Mouse (Mus musculus) heart, embryonic 12.5 days (tissue): Measurements from ENCODE around the gene Orai1. TPM values are rescaled to one million over a fixed set of nuclear protein-coding genes. Genes with fewer than 3 reads are reported as not detected.
A peak's percentile ranks its signal among the peaks of the same experiment; 100 is the strongest.

Experiments used
- ATAC-seq: fragments of 200-750 bp; cut with Nextera tagmentation; 2 replicates; pipeline ENCODE4 v1.8.0; 2017; ENCODE audit warnings: moderate TSS enrichment, moderate library complexity; ENCODE audit not compliant: insufficient number of reproducible peaks, low FRiP score
- H3K27ac ChIP-seq: fragments of 300-500 bp; sonication (generic); 2 replicates; pipeline ENCODE4 v1.5.1; 2016; ENCODE audit warnings: mild to moderate bottlenecking, moderate library complexity; ENCODE audit not compliant: poor library complexity, severe bottlenecking
- H3K27me3 ChIP-seq: fragments of 300-500 bp; sonication (generic); replicated peaks from 2 replicates; pipeline ENCODE4 v1.6.1; 2016; ENCODE audit warnings: mild to moderate bottlenecking, moderate library complexity
- H3K36me3 ChIP-seq: fragments of 300-500 bp; sonication (generic); 2 replicates; pipeline ENCODE4 v1.6.1; 2016; ENCODE audit warnings: mild to moderate bottlenecking, moderate library complexity
- H3K4me1 ChIP-seq: fragments of 300-500 bp; sonication (generic); replicated peaks from 2 replicates; pipeline ENCODE4 v1.6.1; 2016; ENCODE audit warnings: mild to moderate bottlenecking
- H3K4me2 ChIP-seq: fragments of 300-500 bp; sonication (generic); 2 replicates; pipeline ENCODE4 v1.6.1; 2016; ENCODE audit warnings: mild to moderate bottlenecking, moderate library complexity
- H3K4me3 ChIP-seq: fragments of 300-500 bp; sonication (generic); 2 replicates; pipeline ENCODE4 v1.5.1; 2016; ENCODE audit warnings: mild to moderate bottlenecking
- H3K9ac ChIP-seq: fragments of 300-500 bp; sonication (generic); 2 replicates; pipeline ENCODE4 v1.6.1; 2016; ENCODE audit warnings: mild to moderate bottlenecking, moderate library complexity
- H3K9me3 ChIP-seq: fragments of 300-500 bp; sonication (generic); replicated peaks from 2 replicates; pipeline ENCODE4 v1.6.1; 2016; ENCODE audit warnings: mild to moderate bottlenecking, moderate library complexity
- WGBS: fragments of 180-500 bp; shearing (Covaris S2); methylation state at CpG from one replicate; pipeline ENCODE4 v1.1.7; 2016; 5-methylcytosine and 5-hydroxymethylcytosine counted together
- polyA plus RNA-seq: library from polyadenylated mRNA; unstranded; fragments of >200 nt; fragmentation: Nextera tagmentation; extraction: Ambion mirVana; gene quantifications from 2 replicates; pipeline ENCODE4 v1.2.1, GENCODE M21; 2016

Orai1 gene
- polyA plus RNA-seq, 1 experiment from 2014 or later, result 22.8 TPM

DNA sequence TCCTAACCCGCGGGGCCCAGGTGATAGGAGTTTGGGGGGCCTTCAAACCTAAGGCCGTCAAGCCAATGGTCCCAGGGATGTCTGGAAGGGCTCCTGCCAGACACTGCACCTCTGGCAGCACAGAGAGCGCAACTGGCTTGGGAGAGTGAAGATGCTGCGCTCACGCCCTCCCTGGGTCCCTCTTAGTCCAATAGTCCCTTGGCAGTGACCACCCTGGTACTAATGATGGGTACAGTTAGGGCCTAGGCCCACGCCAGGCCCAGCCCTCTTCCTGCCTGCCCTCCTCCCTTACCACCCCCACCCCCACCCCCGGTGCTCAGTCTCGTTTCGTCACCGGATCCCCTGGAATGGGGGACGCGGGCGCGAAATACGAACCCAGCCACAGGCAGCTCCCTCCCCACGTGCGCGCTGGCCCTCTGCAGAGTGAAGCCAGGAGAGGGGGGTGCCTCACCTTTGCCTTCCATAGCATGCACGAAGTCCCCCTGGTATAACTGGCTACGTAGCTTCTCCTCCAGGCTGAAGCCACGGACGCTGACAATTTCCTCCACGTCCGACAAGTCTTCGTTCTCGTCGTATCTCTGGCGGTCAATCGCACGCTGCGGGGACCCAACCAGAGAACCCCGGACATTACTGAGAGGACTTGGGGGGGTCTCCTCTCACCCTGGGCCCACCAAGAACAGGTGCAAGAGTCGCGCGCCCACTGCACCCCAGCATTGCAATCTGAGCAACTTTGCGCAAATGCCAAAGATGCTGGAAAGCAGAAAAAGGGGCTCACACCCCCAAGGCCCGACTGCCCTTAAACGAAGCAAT, 27.5 kb upstream of the Orai1 start:
- Histone ChIP-seq H3K9ac (peak overlapping the region; percentile 86), H3K4me3 (peak overlapping the region; percentile 70), H3K9me3 (no peaks in the 10 kb centered on the region), H3K27ac (peak overlapping the region; percentile 92; the same call in 1 of the 2 replicates), H3K4me2 (peak overlapping the region; percentile 100), H3K27me3 (no peaks in the 10 kb centered on the region), H3K36me3 (0 out of 2 replicates have a peak, but pooled peaks cover 2% of the 10 kb centered on the region), H3K4me1 (peaks cover 50% of the 10 kb centered on the region)
- no peak for ATAC-seq
- 3% methylated on average over 39 of the region's 39 CpGs for WGBS

DNA sequence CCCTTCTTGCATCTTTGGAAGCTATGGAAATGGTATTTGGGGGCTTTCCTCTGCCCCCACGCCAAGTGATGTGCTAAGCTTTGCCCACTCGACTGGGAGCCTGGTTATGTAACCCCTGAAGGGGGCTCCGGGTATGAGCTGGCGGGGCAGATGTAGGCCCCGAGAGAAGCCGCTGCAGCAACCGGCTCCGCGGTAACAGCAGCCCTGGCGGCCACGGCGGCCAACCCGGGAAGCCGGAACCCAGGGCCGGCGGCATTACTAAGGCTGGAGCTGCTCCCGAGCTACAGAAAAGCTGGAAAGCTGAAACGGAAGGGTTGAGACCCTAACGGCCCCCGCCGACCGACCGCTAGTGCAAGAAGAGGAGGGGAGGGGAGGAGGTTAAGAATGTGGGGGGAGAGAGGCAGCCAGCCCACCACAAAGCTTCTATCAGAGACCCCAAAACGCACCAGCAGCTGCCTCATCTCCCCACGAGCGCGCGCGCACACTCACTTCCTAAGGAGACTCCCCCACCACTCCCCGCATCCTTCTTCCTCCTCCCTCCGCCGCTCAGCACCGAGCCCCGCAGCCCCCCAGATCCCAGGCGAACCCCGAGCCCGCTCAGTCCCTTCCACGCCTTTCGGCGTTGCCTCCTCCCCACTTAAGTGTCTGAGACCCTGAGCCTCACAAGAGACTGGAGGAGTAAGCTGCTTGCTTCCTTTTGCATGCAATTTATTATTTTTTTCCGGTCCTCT, 26.7 kb upstream of the Orai1 start:
- no peaks in the 10 kb centered on the region for H3K36me3 ChIP-seq
- peak overlapping the region; percentile 86 for H3K9ac ChIP-seq
- peak overlapping the region; percentile 92 for H3K27ac ChIP-seq
- H3K27me3 ChIP-seq, result no peaks in the 10 kb centered on the region
- H3K4me1 ChIP-seq, result peaks cover 56% of the 10 kb centered on the region
- WGBS, result 0% methylated on average over 41 of the region's 41 CpGs
- ATAC-seq, result no peak
- peak overlapping the region; percentile 70 for H3K4me3 ChIP-seq
- no peaks in the 10 kb centered on the region for H3K9me3 ChIP-seq
- peak overlapping the region; percentile 100 for H3K4me2 ChIP-seq

DNA sequence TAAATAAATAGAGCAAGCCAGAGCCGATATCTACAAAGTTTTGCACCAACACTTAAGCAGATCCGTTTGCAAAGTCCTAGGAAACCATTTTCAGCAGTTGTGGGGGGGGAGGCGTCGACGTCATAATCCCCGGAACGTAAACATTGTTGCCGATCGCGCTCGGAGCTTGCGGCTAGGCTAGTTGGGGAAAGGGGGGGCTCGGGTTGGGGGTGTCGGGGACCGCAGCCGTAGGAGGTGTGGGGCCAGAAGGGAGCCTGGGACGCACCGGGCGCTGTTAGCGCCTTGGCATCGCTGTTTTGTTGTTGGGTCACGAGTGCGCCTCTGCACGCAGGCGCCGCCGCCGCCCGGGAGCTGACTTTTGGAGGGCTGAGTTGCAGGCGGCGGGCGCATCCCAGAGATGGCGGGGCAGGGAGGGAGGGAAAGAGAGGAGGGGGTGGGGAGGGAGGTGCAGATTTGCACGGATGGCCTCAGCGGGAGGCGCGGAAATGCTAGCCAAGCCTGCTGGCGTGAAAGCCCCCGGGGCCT, 25.8 kb upstream of the Orai1 start:
- peak overlapping the region; percentile 100 for H3K4me2 ChIP-seq
- H3K4me3 ChIP-seq, result peak overlapping the region; percentile 70
- no peaks in the 10 kb centered on the region for H3K27me3 ChIP-seq
- H3K9ac ChIP-seq, result peak overlapping the region; percentile 86
- no peaks in the 10 kb centered on the region for H3K36me3 ChIP-seq
- H3K27ac ChIP-seq, result peak overlapping the region; percentile 92
- WGBS, result 0% methylated on average over 35 of the region's 39 CpGs
- peaks cover 57% of the 10 kb centered on the region for H3K4me1 ChIP-seq
- no peaks in the 10 kb centered on the region for H3K9me3 ChIP-seq
- ATAC-seq, result peak; percentile 60

DNA sequence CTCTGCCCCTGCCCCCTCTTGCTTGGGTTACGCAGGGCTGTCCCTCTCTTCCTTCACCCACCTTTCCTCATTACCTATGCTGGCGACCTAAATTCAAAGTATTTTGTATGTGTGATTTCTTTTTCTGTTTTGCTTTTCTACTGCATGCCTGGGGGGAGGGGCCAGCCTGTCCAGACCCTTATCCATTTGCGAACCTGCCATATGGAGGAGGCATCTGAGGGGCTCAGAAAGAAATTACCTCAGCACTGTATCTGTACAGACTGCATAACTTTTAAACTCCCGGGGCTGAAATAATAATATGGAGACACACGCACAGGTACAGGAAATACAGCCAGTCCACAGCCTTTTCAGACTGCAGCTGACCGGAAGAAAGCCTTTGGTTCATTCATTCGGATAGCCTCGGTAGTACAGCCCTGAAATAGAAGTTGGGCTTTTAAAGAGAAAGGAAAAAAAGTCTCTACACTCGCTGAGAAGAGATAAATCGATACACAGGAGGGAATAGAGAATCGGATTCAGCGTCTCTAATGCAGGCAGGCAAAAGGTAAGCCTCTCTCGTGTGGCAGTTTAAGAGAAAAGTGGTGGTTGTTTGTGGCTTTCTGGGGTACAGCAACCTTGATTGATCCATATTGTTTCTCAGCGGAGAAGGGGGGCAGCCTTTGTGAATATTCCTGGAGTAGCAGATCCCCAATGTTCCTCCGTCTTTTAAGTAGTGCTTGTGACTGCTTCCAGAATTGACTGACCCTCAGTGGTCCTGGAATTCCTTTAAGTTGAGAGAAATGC, 25.1 kb upstream of the Orai1 start, which contains the start of gene Kdm2b:
Gene Kdm2b, minus strand, starts transcription at position 273 of the 780 bp plus-strand sequence.
- 3% methylated on average over 15 of the region's 15 CpGs for WGBS
- H3K27me3 ChIP-seq, result no peaks in the 10 kb centered on the region
- 0 out of 2 replicates have a peak, but pooled peaks have one; percentile 20 for ATAC-seq
- H3K27ac ChIP-seq, result peak within 1 kb of the TSS; percentile 92
- H3K36me3 ChIP-seq, result no peaks in the 10 kb centered on the region
- H3K4me3 ChIP-seq, result peak within 1 kb of the TSS; percentile 70
- H3K4me2 ChIP-seq, result peak within 1 kb of the TSS; percentile 100
- H3K9ac ChIP-seq, result peak within 1 kb of the TSS; percentile 86
- peaks cover 59% of the 10 kb centered on the region for H3K4me1 ChIP-seq
- H3K9me3 ChIP-seq, result no peaks in the 10 kb centered on the region

DNA sequence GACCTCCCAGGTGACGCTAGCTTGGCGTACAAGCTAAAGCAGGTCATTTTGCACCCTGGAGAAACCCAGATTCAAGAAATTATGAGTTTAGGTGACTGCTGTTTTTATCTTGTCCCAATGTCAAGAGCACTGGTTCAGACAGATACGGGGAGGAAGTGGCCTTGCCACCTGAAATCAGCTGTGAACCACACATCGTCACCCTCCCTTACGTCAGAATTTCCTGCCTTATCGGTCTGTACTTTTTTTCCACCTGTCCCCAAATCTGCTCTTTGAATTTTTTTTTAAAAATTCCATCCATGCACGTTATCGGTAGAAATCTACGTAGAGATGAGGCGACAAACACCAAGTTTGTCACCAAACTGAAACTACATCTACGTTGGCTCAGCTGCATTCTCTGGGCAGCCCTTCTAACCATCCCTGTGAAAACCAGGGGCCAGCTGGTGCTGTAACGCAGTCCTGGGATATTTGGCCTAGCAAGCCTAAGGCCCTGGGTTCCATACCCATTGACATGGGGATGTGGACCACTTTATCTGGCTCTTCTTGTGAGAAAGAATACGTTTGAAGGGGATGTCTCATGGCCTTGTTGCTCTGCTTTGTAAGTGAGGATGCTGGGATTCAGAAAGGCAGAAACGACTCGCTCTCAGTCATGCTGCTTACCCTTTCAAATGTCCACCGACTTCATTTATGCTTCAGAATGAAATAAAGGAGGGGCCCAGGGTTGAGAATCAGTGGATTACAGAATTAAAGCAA, 24.3 kb upstream of the Orai1 start:
- peak overlapping the region; percentile 70 for H3K4me3 ChIP-seq
- no peaks in the 10 kb centered on the region for H3K27me3 ChIP-seq
- H3K9ac ChIP-seq, result peak overlapping the region; percentile 86
- 10% methylated on average over 16 of the region's 16 CpGs for WGBS
- H3K4me1 ChIP-seq, result peaks cover 57% of the 10 kb centered on the region
- H3K27ac ChIP-seq, result peak overlapping the region; percentile 92
- peak overlapping the region; percentile 100 for H3K4me2 ChIP-seq
- ATAC-seq, result no peak
- peaks cover 3% of the 10 kb centered on the region; the same call in 1 of the 2 replicates for H3K36me3 ChIP-seq
- no peaks in the 10 kb centered on the region for H3K9me3 ChIP-seq

DNA sequence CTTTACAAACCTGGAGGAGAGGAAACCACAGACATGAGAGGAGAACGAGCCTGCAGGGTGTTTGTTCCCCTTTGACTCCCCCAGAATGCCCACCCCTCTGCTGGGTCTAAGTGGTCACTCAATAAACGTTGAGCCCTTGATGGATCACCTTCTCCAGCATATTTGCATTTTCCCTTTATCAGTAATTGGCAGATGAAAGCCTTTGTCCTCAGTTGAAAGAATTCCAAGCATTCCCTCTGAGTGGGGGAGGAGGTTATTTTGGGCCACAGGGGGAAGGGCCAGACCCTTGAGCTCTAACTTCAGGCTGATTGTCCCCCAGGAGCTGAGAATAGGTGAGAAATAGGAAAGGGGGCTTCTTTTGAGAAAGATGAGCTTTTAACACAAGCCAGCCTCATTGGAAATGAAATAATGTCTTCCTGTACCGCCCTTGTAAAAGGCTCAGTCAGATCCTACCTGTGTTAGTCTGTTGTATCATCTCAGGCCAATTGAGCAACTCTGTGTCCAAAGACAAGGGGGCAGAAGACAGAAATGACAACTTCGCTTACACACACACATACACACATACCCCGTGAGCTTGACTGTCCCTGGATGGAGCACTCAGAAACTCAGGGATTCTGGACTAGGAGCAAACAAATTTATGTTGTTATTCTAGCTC, 23.4 kb upstream of the Orai1 start:
- Histone ChIP-seq H3K9ac (peak overlapping the region; percentile 86), H3K4me2 (peak overlapping the region; percentile 100), H3K36me3 (peaks cover 4% of the 10 kb centered on the region; the same call in 1 of the 2 replicates), H3K4me3 (peak overlapping the region; percentile 70), H3K27ac (peak overlapping the region; percentile 92), H3K27me3 (no peaks in the 10 kb centered on the region), H3K9me3 (no peaks in the 10 kb centered on the region), H3K4me1 (peaks cover 50% of the 10 kb centered on the region)
- ATAC-seq, result no peak
- 21% methylated on average over 5 of the region's 5 CpGs for WGBS

DNA sequence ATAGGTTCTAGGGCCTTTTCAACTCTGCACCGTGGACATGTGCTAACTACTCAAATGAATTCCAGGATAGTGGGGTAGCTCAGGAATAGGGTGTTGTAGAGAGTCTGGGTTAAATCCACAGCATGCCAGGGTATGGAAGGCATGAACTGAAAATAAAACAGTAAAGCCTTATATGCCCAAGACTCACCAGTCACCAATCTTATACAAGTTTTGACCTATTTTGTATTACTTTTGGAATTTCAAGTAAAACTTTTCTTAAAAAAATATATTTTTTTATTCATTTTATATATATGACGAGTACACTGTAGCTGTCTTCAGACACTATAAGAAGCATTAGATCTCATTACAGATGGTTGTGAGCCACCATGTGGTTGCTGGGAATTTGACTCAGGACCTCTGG, 21.1 kb upstream of the Orai1 start:
- Histone ChIP-seq H3K9me3 (no peaks in the 10 kb centered on the region), H3K9ac (no peak overlapping the region), H3K4me1 (peaks cover 40% of the 10 kb centered on the region), H3K4me3 (no peak overlapping the region), H3K27me3 (no peaks in the 10 kb centered on the region), H3K36me3 (peaks cover 7% of the 10 kb centered on the region; the same call in 1 of the 2 replicates), H3K27ac (no peak overlapping the region), H3K4me2 (peak overlapping the region; percentile 53)
- WGBS, result 54% methylated on average over 2 of the region's 2 CpGs
- ATAC-seq, result no peak

DNA sequence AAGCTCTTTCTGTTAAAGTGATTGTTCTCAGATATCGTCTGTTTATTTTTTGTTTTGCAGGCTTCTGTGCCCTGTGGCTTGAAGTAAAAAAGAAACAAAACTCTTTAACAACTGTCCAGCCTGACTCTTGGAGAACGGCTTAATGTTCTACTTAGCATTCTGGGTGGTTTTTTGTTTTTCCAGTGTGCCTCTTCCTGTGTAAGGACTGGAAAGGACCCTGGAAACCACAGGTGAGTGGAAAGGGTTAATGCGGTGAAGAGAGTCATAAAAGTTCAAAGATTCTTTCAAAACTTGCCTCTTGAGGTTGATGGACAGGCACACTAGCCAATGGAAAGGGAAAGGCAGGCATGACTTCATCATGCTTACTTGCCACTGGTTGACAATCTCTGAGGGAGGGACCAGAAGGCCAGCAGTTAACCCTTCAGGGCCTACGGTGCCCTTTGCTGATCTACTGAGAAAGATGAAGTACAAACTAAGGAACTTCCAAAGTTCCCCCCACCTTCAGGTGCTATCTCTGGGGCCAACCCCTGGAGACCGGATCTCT, 20.5 kb upstream of the Orai1 start:
- Histone ChIP-seq H3K9me3 (no peaks in the 10 kb centered on the region), H3K27ac (peak overlapping the region; percentile 29), H3K27me3 (no peaks in the 10 kb centered on the region), H3K9ac (no peak overlapping the region), H3K36me3 (peaks cover 7% of the 10 kb centered on the region; the same call in 1 of the 2 replicates), H3K4me3 (0 out of 2 replicates have a peak overlapping the region, but pooled peaks have one; percentile 17), H3K4me2 (peak overlapping the region; percentile 53), H3K4me1 (peaks cover 46% of the 10 kb centered on the region)
- 11% methylated on average over 5 of the region's 5 CpGs for WGBS
- ATAC-seq, result peak; percentile 85

DNA sequence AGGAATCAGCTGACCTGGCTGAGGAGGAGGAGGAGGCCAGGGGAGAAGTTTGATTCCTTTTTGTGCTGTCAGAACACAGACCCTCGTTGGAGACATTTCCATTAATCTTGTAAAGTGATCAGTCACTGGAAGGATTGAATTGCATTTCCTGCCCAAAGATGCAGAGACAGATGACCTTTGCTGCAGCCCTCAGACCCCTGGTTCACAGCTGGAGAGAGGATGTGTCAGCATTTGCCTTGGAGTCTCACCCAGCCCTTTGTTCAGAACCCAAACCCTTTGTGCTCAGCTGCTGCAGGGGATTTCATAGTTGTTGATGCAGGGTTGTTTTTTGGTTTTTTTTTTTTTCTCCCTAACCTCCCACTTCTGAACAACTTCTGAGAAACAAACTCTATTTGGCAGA, 20.0 kb upstream of the Orai1 start:
- H3K4me2 ChIP-seq, result peak overlapping the region; percentile 53; the same call in 1 of the 2 replicates
- ATAC-seq, result no peak
- H3K27me3 ChIP-seq, result no peaks in the 10 kb centered on the region
- 0% methylated on average over 1 of the region's 1 CpGs for WGBS
- H3K36me3 ChIP-seq, result peaks cover 7% of the 10 kb centered on the region; the same call in 1 of the 2 replicates
- H3K9ac ChIP-seq, result 0 out of 2 replicates have a peak overlapping the region, but pooled peaks have one; percentile 33
- peak overlapping the region; percentile 29; the same call in 1 of the 2 replicates for H3K27ac ChIP-seq
- H3K4me1 ChIP-seq, result peaks cover 42% of the 10 kb centered on the region
- H3K9me3 ChIP-seq, result no peaks in the 10 kb centered on the region
- no peak overlapping the region for H3K4me3 ChIP-seq
